Mouse (Mus musculus) mature B cell (primary cell): ENCODE data around the gene Trpv2.

ENCODE experiments used
- in situ Hi-C: fragments of 300-500 bp; cut with MboI; formaldehyde crosslinking; loops from 2 replicates; pipeline ENCODE4 v1.14.3; 2019

The Trpv2 gene

GRCm38 (mm10) chr11:62558961-62559646 is 15.2 kb upstream of the Trpv2 start:
- in situ Hi-C loops, result no loop called here

GRCm38 (mm10) chr11:62560463-62561016 is 13.7 kb upstream of the Trpv2 start:
- in situ Hi-C loops, result no loop called here

- in situ Hi-C loops, result no loop called here
These were observed 10.7 kb upstream of the Trpv2 start for GRCm38 (mm10) chr11:62563590-62563989.

- in situ Hi-C loops, result no loop called here
These were observed 8.5 kb upstream of the Trpv2 start for GRCm38 (mm10) chr11:62565747-62566146.

GRCm38 (mm10) chr11:62566211-62566610 is 8.1 kb upstream of the Trpv2 start:
- in situ Hi-C loops, result no loop called here

GRCm38 (mm10) chr11:62568300-62568699 is 6.0 kb upstream of the Trpv2 start:
- in situ Hi-C loops, result no loop called here

GRCm38 (mm10) chr11:62574703-62575085 is 408 bp downstream of the Trpv2 start:
- in situ Hi-C loops, result no loop called here

- in situ Hi-C loops, result no loop called here
These were observed 992 bp downstream of the Trpv2 start for GRCm38 (mm10) chr11:62575297-62575658.

- in situ Hi-C loops, result no loop called here
These were observed 1.6 kb downstream of the Trpv2 start for GRCm38 (mm10) chr11:62575659-62576438.

GRCm38 (mm10) chr11:62576530-62577152 is 2.4 kb downstream of the Trpv2 start:
- in situ Hi-C loops, result no loop called here

GRCm38 (mm10) chr11:62583031-62583430 is 8.7 kb downstream of the Trpv2 start:
- in situ Hi-C loops, result no loop called here

- in situ Hi-C loops, result no loop called here
These were observed 10.5 kb downstream of the Trpv2 start for GRCm38 (mm10) chr11:62584671-62585206.

- in situ Hi-C loops, result no loop called here
These were observed 12.7 kb downstream of the Trpv2 start for GRCm38 (mm10) chr11:62587034-62587433.

GRCm38 (mm10) chr11:62589391-62589790 is 15.1 kb downstream of the Trpv2 start:
- in situ Hi-C loops, result no loop called here

- in situ Hi-C loops, result no loop called here
These were observed 16.7 kb downstream of the Trpv2 start for GRCm38 (mm10) chr11:62591026-62591425.

GRCm38 (mm10) chr11:62591904-62592575 is 17.8 kb downstream of the Trpv2 start:
- in situ Hi-C loops, result no loop called here

GRCm38 (mm10) chr11:62598571-62598970 is 24.3 kb downstream of the Trpv2 start:
- in situ Hi-C loops, result no loop called here

GRCm38 (mm10) chr11:62601732-62602618 is 27.7 kb downstream of the Trpv2 start:
- in situ Hi-C loops, result no loop called here

- in situ Hi-C loops, result no loop called here
These were observed 28.5 kb downstream of the Trpv2 start for GRCm38 (mm10) chr11:62602619-62603311.
